Mouse (Mus musculus) C2C12 (cell line): ENCODE results near the gene Gm21830.

Experiments
- CTCF ChIP-seq: IDR thresholded peaks from one replicate; pipeline ENCODE4 v1.5.1; 2011; ENCODE audit not compliant: control insufficient read depth, insufficient read depth, insufficient read length
- FOSL1 ChIP-seq: IDR thresholded peaks from one replicate; pipeline ENCODE4 v1.8.0; 2011; ENCODE audit warnings: mild to moderate bottlenecking, low read length; ENCODE audit not compliant: poor library complexity, insufficient read depth, severe bottlenecking
- USF1 ChIP-seq: IDR thresholded peaks from one replicate; pipeline ENCODE4 v1.6.1; 2011; ENCODE audit warnings: low read depth, mild to moderate bottlenecking, control low read depth, moderate library complexity

DNA sequence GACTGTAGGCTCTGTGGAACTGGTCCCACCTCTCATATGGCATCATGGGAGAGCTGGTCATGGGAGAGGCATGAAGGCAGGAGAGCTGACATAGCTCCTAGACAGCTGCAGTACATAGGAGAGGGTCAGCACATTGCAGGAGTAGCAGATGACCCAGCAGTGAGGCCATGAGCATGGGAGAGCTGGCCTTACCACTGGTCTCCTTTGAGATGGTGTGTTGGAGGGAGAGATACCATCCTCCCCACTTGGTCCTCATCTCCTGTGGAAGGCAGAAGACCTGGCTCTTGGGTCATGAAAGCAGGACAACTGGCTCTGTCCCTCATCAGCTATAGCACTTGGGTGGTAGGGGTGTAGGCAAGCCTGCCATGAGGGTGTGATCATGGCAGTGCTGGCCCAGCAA lies 7.3 kb downstream of the Gm21830 start:
- no peak for TF ChIP-seq CTCF
- no peak for TF ChIP-seq FOSL1
- TF ChIP-seq USF1, result no peak
